In the genomic region with DNA sequence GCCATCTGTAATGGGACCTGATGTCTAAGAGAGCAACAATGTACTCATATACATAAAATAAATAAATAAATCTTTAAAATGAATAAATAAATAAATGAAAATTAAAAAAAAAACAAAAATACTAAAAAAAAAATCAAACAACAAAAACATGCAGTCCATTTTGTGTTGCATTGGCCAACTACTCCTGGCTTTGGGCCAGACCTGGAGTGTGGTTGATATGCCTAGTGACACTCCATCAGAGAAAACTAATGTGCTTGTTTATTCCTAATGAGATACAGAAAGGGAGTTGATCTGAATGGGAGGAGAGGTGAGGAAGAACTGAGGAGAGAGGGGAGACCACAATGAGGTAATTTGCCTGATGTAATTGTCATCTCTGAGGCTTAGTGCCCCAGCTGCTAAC, we compare ENCODE assay signal across 22 mouse cellular contexts. TPM values are rescaled to one million over a fixed set of nuclear protein-coding genes. Genes with fewer than 3 reads are reported as not detected.
A peak's percentile ranks its signal among the peaks of the same experiment; 100 is the strongest.
DNase-seq lines count a peak whose midpoint lies in the region; ATAC-seq lines count a peak whose summit lies in the region.
"Had no signal": no experiment of that assay in that cellular context is flagged by ENCODE, and none has a peak within 500 bp of the region (broad histone marks: within the 10 kb centered on the region; RNA-seq: fewer than 3 reads in every experiment).

No protein-coding gene starts in this region.

- 0 out of 2 replicates have a peak, but pooled peaks have one; percentile 17 for ATAC-seq in lung, embryonic 16.5 days (ENCODE audit: low read depth)
- ATAC-seq in inflammation-experienced regulatory T-cells, adult 6 months: no peak
- ATAC-seq: forebrain, embryonic 16.5 days had no signal

- H3K9ac ChIP-seq in lung, embryonic 16.5 days (ENCODE audit: low read length): no peak overlapping the region
- H3K9ac ChIP-seq: hindbrain, embryonic 15.5 days; liver, embryonic 14.5 days had no signal

- no peak overlapping the region for H3K27ac ChIP-seq in lung, embryonic 16.5 days (ENCODE audit: low read length)
- H3K27ac ChIP-seq: hindbrain, embryonic 10.5 days; hindbrain, embryonic 15.5 days; liver, embryonic 14.5 days had no signal

- no peaks in the 10 kb centered on the region for H3K9me3 ChIP-seq in lung, embryonic 16.5 days (ENCODE audit: control insufficient read depth, low read length)
- H3K9me3 ChIP-seq: hindbrain, embryonic 10.5 days; hindbrain, embryonic 15.5 days had no signal

- DNase-seq in adrenal gland, postnatal 14 days: peak; percentile 10
- no peak for DNase-seq in adrenal gland, adult 18-20 months (ENCODE audit: low spot score in 2 of 2)
- DNase-seq in left cerebral cortex, postnatal 4 days: peak; percentile 27
- DNase-seq in left cerebral cortex, adult 9 months (ENCODE audit: low spot score in 2 of 2): no peak
- DNase-seq in lung, postnatal 36 days: peak; percentile 57
- DNase-seq in urinary bladder, adult 2 months (ENCODE audit: low spot score): no peak
- DNase-seq: adrenal gland, postnatal 25 days; cerebellum, adult 11-12 months; heart, postnatal 14 days; kidney, adult 18-20 months; kidney, postnatal 36 days; layer of hippocampus, postnatal 36 days; liver; midbrain, embryonic 14.5 days; retina, postnatal 1 day; right cerebral cortex, postnatal 14 days had no signal

- H3K4me3 ChIP-seq in lung, embryonic 16.5 days (ENCODE audit: low read length): no peak overlapping the region
- H3K4me3 ChIP-seq: hindbrain, embryonic 10.5 days; hindbrain, embryonic 15.5 days had no signal

- H3K36me3 ChIP-seq in lung, embryonic 16.5 days (ENCODE audit: control insufficient read depth, insufficient read depth, low read length): no peaks in the 10 kb centered on the region
- H3K36me3 ChIP-seq: hindbrain, embryonic 10.5 days; hindbrain, embryonic 15.5 days had no signal

- no peaks in the 10 kb centered on the region for H3K4me1 ChIP-seq in lung, embryonic 16.5 days (replicated peaks; ENCODE audit: control insufficient read depth, insufficient read depth, low read length)
- H3K4me1 ChIP-seq: hindbrain, embryonic 10.5 days; hindbrain, embryonic 15.5 days had no signal

- intact Hi-C loops in left cerebral cortex, postnatal 4 days (cut with DNase I): no loop called here

- no peak overlapping the region for H3K4me2 ChIP-seq in lung, embryonic 16.5 days (ENCODE audit: low read depth, low read length)
- H3K4me2 ChIP-seq: hindbrain, embryonic 15.5 days had no signal

- H3K27me3 ChIP-seq in lung, embryonic 16.5 days (ENCODE audit: control insufficient read depth, insufficient read depth, low read depth, low read length): no peaks in the 10 kb centered on the region
- H3K27me3 ChIP-seq: hindbrain, embryonic 15.5 days had no signal

RNA-seq across cellular contexts. Expression of a gene that starts 29.4 kb away (rescaled TPM):
- total RNA-seq in adrenal gland, postnatal 14 days (2021): 39.9 and 51.3 TPM in 2 replicates
- 10 to 100 TPM; 20.4 to 21.7 TPM for total RNA-seq in adrenal gland, adult 18-20 months (2021)
- 10 to 100 TPM; 63.9 to 64.7 TPM for total RNA-seq in left cerebral cortex, postnatal 4 days (2021)
- polyA plus RNA-seq in lung, embryonic 16.5 days (2015; fragmentation: Nextera tagmentation; extraction: Ambion mirVana): 153 and 157 TPM in 2 replicates
- polyA plus RNA-seq in urinary bladder, adult 2 months (2012; rRNA removed): 78.8 and 99.6 TPM in 2 replicates
- 10 to 100 TPM; 47.1 to 61.9 (median 61.1) TPM for polyA plus RNA-seq in inflammation-experienced regulatory T-cells, adult 6 months (2017; shearing (Covaris generic))

Comparison
In these comparisons a context has a peak if more than half of its experiments do, and no peak if none do; other contexts are left out.
1. DNase-seq: peak in adrenal gland, postnatal 14 days (single experiment), left cerebral cortex, postnatal 4 days (single experiment) and lung, postnatal 36 days (single experiment); none in adrenal gland, adult 18-20 months (0 of 2), left cerebral cortex, adult 9 months (0 of 2) and urinary bladder, adult 2 months (single experiment).